Mouse (Mus musculus): Measurements from ENCODE around the gene Cox16.

GRCm38 (mm10) chr12:81484727-81485191 lies at the start of gene Cox16:
- no peak for TF ChIP-seq CTCF (IDR thresholded peaks at IDR 0.05; ENCODE audit: extremely low read depth, insufficient read depth, low read length)
- peak; percentile 74 for TF ChIP-seq POLR2A (IDR thresholded peaks at IDR 0.05; ENCODE audit: extremely low read depth, insufficient read depth, low read length)
